Mouse (Mus musculus): Measurements from ENCODE around the gene Crtc3. TPM values are rescaled to one million over a fixed set of nuclear protein-coding genes. Genes with fewer than 3 reads are reported as not detected.

The Crtc3 gene
- polyA plus RNA-seq (2015; fragmentation: Nextera tagmentation; extraction: Ambion mirVana) = 23.9 and 24.5 TPM in 2 replicates

- ATAC-seq (ENCODE audit: low FRiP score, low read depth) = peak; percentile 85
- H3K27me3 ChIP-seq = no peaks in the 10 kb centered on the region
- H3K4me1 ChIP-seq = peaks cover 16% of the 10 kb centered on the region
- H3K27ac ChIP-seq = peak within 1 kb of the TSS; percentile 96
- H3K36me3 ChIP-seq = no peaks in the 10 kb centered on the region
- peak within 1 kb of the TSS; percentile 95 for H3K9ac ChIP-seq
- H3K4me2 ChIP-seq (replicated peaks) = peak within 1 kb of the TSS; percentile 82
- H3K4me3 ChIP-seq = peak within 1 kb of the TSS; percentile 89
- H3K9me3 ChIP-seq = no peaks in the 10 kb centered on the region
- 0% methylated on average over 60 of the region's 83 CpGs for WGBS
These were observed at the start of gene Crtc3 for GRCm38 (mm10) chr7:80688556-80689220. Crtc3 (minus strand) TSS chr7:80688877.

DNA sequence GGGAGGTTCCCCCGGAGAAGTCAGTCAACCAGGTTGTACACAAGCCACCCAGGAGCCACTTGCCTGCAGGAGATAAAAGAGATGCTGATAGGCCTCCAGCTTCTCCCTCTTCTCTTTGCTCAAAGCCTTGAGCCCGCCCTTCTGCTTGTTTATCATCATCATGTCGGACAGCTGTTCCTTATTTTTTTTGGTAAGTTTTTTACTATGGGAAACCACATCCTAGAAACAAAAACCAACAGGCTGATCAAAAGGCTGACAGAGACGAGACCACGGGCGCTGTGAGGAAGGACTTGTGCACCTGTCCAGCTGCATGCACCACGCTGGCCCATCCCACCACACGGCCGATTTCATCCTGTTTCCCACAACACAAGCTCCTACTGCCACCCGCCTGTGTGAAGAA, 47.5 kb upstream of the Crtc3 start:
- no peak for ATAC-seq (ENCODE audit: low FRiP score, low read depth)
- H3K27me3 ChIP-seq = no peaks in the 10 kb centered on the region
- no peak overlapping the region for H3K4me2 ChIP-seq (replicated peaks)
- H3K27ac ChIP-seq = no peak overlapping the region
- WGBS = 81% methylated on average over 10 of the region's 10 CpGs
- no peak overlapping the region for H3K4me3 ChIP-seq
- H3K9ac ChIP-seq = no peak overlapping the region
- peaks cover 72% of the 10 kb centered on the region for H3K36me3 ChIP-seq
- no peaks in the 10 kb centered on the region for H3K4me1 ChIP-seq
- H3K9me3 ChIP-seq = no peaks in the 10 kb centered on the region

DNA sequence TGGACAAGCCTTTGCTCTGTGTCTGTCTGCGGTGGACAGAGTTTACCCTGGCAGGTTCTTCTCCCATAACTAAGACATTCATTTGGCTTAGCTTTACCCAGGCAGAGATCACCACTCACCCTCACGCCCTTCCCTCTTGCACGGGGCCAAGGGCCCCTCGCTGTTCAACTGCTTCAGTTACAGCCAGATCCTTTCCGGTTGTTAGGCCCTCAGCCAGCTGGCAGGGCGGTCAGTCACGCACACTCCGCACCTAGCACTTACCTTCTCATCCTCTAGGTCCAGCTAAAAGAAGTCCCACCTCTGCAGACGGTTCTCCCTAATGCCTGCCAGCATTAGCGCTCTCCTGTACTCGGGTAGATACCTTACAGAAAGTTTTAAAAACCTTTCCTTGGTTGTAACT, 44.3 kb upstream of the Crtc3 start:
- Histone ChIP-seq H3K4me3 (no peak overlapping the region), H3K9ac (no peak overlapping the region), H3K27me3 (no peaks in the 10 kb centered on the region), H3K36me3 (peaks cover 72% of the 10 kb centered on the region), H3K27ac (no peak overlapping the region), H3K4me2 (replicated peaks) (no peak overlapping the region), H3K9me3 (no peaks in the 10 kb centered on the region), H3K4me1 (no peaks in the 10 kb centered on the region)
- no peak for ATAC-seq (ENCODE audit: low FRiP score, low read depth)
- 82% methylated on average over 11 of the region's 11 CpGs for WGBS

- Histone ChIP-seq H3K9me3 (no peaks in the 10 kb centered on the region), H3K27ac (no peak overlapping the region), H3K4me3 (no peak overlapping the region), H3K27me3 (no peaks in the 10 kb centered on the region), H3K4me1 (no peaks in the 10 kb centered on the region), H3K9ac (no peak overlapping the region), H3K4me2 (replicated peaks) (no peak overlapping the region), H3K36me3 (peaks cover 72% of the 10 kb centered on the region)
- ATAC-seq (ENCODE audit: low FRiP score, low read depth) = no peak
- 24% methylated on average over 8 of the region's 8 CpGs for whole genome bisulfite sequencing
These were observed 41.0 kb upstream of the Crtc3 start for GRCm38 (mm10) chr7:80729662-80730061.

DNA sequence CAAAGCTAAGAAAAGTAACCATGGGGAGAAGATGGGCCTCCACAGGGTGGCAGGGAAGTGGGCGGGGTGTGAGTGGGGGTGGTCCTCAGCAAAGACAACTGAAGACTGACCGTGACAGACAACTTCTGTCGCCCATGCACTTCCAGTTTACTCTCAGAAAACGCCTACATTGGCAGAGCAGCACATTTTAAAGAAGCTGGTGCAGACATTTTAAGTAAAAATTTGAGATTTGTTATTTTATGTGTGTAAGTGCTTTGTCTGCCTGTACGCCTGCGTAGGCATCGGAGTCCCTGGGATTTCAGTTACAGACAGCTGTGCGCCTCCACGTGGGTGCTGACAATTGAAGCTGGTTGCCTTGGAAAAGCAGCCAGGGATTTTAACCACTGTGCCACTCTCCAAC, 32.4 kb upstream of the Crtc3 start:
- H3K27me3 ChIP-seq = no peaks in the 10 kb centered on the region
- no peak overlapping the region for H3K27ac ChIP-seq
- no peak overlapping the region for H3K4me3 ChIP-seq
- H3K4me2 ChIP-seq (replicated peaks) = no peak overlapping the region
- H3K4me1 ChIP-seq = no peaks in the 10 kb centered on the region
- peaks cover 86% of the 10 kb centered on the region for H3K36me3 ChIP-seq
- 50% methylated on average over 9 of the region's 9 CpGs for WGBS
- no peak for ATAC-seq (ENCODE audit: low FRiP score, low read depth)
- H3K9ac ChIP-seq = no peak overlapping the region
- no peaks in the 10 kb centered on the region for H3K9me3 ChIP-seq

- Histone ChIP-seq H3K9me3 (no peaks in the 10 kb centered on the region), H3K4me3 (no peak overlapping the region), H3K9ac (no peak overlapping the region), H3K4me1 (no peaks in the 10 kb centered on the region), H3K36me3 (peaks cover 86% of the 10 kb centered on the region), H3K27ac (no peak overlapping the region), H3K27me3 (no peaks in the 10 kb centered on the region), H3K4me2 (replicated peaks) (no peak overlapping the region)
- ATAC-seq (ENCODE audit: low FRiP score, low read depth) = no peak
- whole genome bisulfite sequencing = 93% methylated on average over 7 of the region's 7 CpGs
These were observed 30.9 kb upstream of the Crtc3 start for GRCm38 (mm10) chr7:80719582-80719981.

GRCm38 (mm10) chr7:80719038-80719437, 30.4 kb upstream of the Crtc3 start:
- Histone ChIP-seq H3K4me2 (replicated peaks) (no peak overlapping the region), H3K9ac (no peak overlapping the region), H3K27ac (no peak overlapping the region), H3K4me1 (no peaks in the 10 kb centered on the region), H3K36me3 (peaks cover 83% of the 10 kb centered on the region), H3K4me3 (no peak overlapping the region), H3K9me3 (no peaks in the 10 kb centered on the region), H3K27me3 (no peaks in the 10 kb centered on the region)
- WGBS = 91% methylated on average over 2 of the region's 2 CpGs
- no peak for ATAC-seq (ENCODE audit: low FRiP score, low read depth)

DNA sequence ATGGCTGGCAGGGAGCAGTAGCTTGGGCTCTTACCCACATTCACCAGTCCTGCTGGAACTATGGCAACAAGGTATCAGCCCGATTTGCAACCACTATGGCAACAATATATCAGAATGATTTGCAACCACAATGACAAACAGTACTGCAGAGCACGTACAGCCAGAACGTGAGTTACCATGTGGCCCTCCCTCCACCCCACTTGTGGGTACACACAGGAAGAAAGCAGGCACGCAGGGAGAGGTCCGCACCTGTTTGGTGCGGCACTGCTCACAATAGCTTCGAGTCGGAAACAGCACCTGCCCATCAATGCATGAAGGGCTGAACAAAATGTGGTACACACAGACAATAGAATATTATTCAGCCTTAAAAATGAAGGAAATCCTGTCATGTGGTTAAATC, 29.8 kb upstream of the Crtc3 start:
- Histone ChIP-seq H3K36me3 (peaks cover 83% of the 10 kb centered on the region), H3K4me1 (no peaks in the 10 kb centered on the region), H3K27ac (no peak overlapping the region), H3K27me3 (no peaks in the 10 kb centered on the region), H3K9me3 (no peaks in the 10 kb centered on the region), H3K9ac (no peak overlapping the region), H3K4me3 (no peak overlapping the region), H3K4me2 (replicated peaks) (no peak overlapping the region)
- no peak for ATAC-seq (ENCODE audit: low FRiP score, low read depth)
- WGBS = 90% methylated on average over 8 of the region's 8 CpGs

DNA sequence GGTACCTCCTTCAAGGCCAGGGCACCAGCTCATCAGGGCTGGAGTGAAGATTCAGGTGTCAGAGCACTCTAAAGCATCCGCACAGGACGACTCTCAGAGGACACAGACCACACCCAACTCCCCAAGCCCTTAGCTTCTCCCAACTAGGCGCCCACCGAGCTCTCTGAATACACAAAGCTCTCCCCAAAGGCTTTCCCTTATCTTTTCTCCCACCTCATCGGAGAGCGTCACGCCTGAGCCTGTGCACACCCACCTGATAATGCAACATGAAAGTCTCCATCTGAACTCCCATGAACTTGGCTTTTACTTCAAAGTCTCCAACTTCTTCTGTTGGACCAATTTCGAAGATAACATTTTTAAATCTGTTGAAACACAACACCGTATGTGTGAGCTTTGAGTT, 28.1 kb upstream of the Crtc3 start:
- 77% methylated on average over 9 of the region's 9 CpGs for WGBS

DNA sequence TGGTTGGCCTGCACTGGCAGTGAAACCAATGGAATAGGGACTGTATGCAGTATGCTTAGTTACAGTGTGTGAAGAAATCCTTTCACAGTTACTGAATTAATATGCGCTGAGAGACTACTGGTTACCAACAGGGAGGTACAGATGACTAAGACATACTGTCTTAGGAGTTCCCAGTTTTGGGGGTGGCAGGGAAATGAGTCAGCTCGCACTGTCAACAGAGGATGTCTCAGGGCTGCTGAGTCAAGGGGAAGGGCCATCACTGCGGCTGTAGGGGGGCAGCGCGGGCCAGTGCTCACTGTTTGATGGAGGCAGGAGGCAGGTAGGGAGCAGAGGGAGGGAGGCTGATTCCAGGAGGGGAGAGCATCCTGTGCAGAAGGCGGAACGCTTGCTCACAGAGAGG, 26.6 kb upstream of the Crtc3 start:
- Histone ChIP-seq H3K27me3 (no peaks in the 10 kb centered on the region), H3K27ac (no peak overlapping the region), H3K4me1 (no peaks in the 10 kb centered on the region), H3K36me3 (peaks cover 58% of the 10 kb centered on the region), H3K9ac (no peak overlapping the region), H3K4me2 (replicated peaks) (no peak overlapping the region), H3K4me3 (no peak overlapping the region), H3K9me3 (no peaks in the 10 kb centered on the region)
- 91% methylated on average over 7 of the region's 7 CpGs for WGBS
- ATAC-seq (ENCODE audit: low FRiP score, low read depth) = no peak

More for the DNA sequence above, 28.1 kb upstream of the Crtc3 start:
- Histone ChIP-seq H3K4me2 (replicated peaks) (no peak overlapping the region), H3K36me3 (peaks cover 70% of the 10 kb centered on the region), H3K4me1 (no peaks in the 10 kb centered on the region), H3K4me3 (no peak overlapping the region), H3K27me3 (no peaks in the 10 kb centered on the region), H3K27ac (no peak overlapping the region), H3K9ac (no peak overlapping the region), H3K9me3 (no peaks in the 10 kb centered on the region)
- no peak for ATAC-seq (ENCODE audit: low FRiP score, low read depth)

- Histone ChIP-seq H3K27me3 (no peaks in the 10 kb centered on the region), H3K9me3 (no peaks in the 10 kb centered on the region), H3K36me3 (peaks cover 33% of the 10 kb centered on the region), H3K4me2 (replicated peaks) (no peak overlapping the region), H3K4me1 (no peaks in the 10 kb centered on the region), H3K9ac (no peak overlapping the region), H3K4me3 (no peak overlapping the region), H3K27ac (no peak overlapping the region)
- no peak for ATAC-seq (ENCODE audit: low FRiP score, low read depth)
- 63% methylated on average over 8 of the region's 8 CpGs for WGBS
These were observed 22.8 kb upstream of the Crtc3 start for GRCm38 (mm10) chr7:80711496-80711895.

DNA sequence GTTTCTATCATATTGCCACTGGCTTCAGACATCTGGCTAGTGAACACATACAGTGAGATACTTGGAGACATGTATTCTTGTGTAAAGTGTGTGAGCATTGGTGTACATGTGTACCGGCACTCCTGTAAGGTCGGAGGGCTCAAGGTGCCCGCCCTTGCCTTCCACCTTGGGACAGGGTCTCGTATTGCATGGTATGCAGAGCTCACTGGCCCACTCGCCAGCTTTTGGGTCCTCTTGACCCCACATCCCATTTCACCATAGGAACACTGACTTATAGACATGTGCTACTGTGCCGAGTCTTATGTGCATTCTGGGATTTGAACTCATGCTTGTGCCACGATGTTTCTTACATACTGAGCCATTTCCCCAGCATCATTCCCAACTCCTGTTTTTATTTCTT, 21.7 kb upstream of the Crtc3 start:
- Histone ChIP-seq H3K27ac (no peak overlapping the region), H3K27me3 (no peaks in the 10 kb centered on the region), H3K4me1 (no peaks in the 10 kb centered on the region), H3K9ac (no peak overlapping the region), H3K4me2 (replicated peaks) (no peak overlapping the region), H3K9me3 (no peaks in the 10 kb centered on the region), H3K4me3 (no peak overlapping the region), H3K36me3 (peaks cover 22% of the 10 kb centered on the region)
- 88% methylated on average over 7 of the region's 7 CpGs for WGBS
- no peak for ATAC-seq (ENCODE audit: low FRiP score, low read depth)

DNA sequence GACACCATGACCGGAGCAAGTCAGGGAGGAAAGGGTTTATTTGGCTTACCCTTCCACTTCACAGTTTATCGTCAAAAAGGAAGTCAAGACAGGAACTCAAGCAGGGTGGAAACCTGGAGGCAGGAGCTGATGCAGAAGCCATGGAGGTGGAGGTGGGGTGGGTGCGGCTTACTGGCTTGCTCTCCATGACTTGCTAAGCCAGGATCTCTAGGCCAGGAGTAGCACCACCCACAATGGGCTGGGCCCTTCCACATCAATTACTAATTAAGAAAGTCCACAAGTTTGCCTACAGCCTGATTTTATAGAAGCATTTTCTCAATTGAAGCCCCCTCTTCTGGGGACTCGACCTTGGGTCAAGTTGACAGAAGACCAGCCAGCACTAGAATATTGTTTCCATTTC, 15.4 kb upstream of the Crtc3 start:
- no peaks in the 10 kb centered on the region for H3K4me1 ChIP-seq
- no peak overlapping the region for H3K9ac ChIP-seq
- ATAC-seq (ENCODE audit: low FRiP score, low read depth) = no peak
- no peaks in the 10 kb centered on the region for H3K9me3 ChIP-seq
- H3K4me3 ChIP-seq = no peak overlapping the region
- no peak overlapping the region for H3K27ac ChIP-seq
- H3K4me2 ChIP-seq (replicated peaks) = no peak overlapping the region
- 87% methylated on average over 4 of the region's 4 CpGs for WGBS
- no peaks in the 10 kb centered on the region for H3K36me3 ChIP-seq
- H3K27me3 ChIP-seq = no peaks in the 10 kb centered on the region
